Mouse (Mus musculus) midbrain, embryonic 15.5 days (tissue): ENCODE data around the gene Ccer2. TPM values are rescaled to one million over a fixed set of nuclear protein-coding genes. Genes with fewer than 3 reads are reported as not detected.
A peak's percentile ranks its signal among the peaks of the same experiment; 100 is the strongest.

Experiments used
- ATAC-seq: fragments of 200-750 bp; cut with Nextera tagmentation; replicated peaks from 2 replicates; pipeline ENCODE4 v1.8.0; 2017; ENCODE audit warnings: moderate TSS enrichment
- H3K27ac ChIP-seq: fragments of 300-500 bp; sonication (generic); 2 replicates; pipeline ENCODE4 v1.5.1; 2015; ENCODE audit warnings: mild to moderate bottlenecking, inconsistent platforms
- H3K27me3 ChIP-seq: fragments of 300-500 bp; sonication (generic); replicated peaks from 2 replicates; pipeline ENCODE4 v1.6.1; 2015; ENCODE audit warnings: inconsistent platforms
- H3K36me3 ChIP-seq: fragments of 300-500 bp; sonication (generic); replicated peaks from 2 replicates; pipeline ENCODE4 v1.6.1; 2015; ENCODE audit warnings: inconsistent platforms
- H3K4me1 ChIP-seq: fragments of 300-500 bp; sonication (generic); 2 replicates; pipeline ENCODE4 v1.6.1; 2015; ENCODE audit warnings: inconsistent platforms
- H3K4me2 ChIP-seq: fragments of 300-500 bp; sonication (generic); 2 replicates; pipeline ENCODE4 v1.6.1; 2015; ENCODE audit warnings: inconsistent platforms, mild to moderate bottlenecking, moderate library complexity
- H3K4me3 ChIP-seq: fragments of 300-500 bp; sonication (generic); 2 replicates; pipeline ENCODE4 v1.5.1; 2015; ENCODE audit warnings: mild to moderate bottlenecking, inconsistent platforms
- H3K9ac ChIP-seq: fragments of 300-500 bp; sonication (generic); 2 replicates; pipeline ENCODE4 v1.6.1; 2015; ENCODE audit warnings: mild to moderate bottlenecking, inconsistent platforms
- H3K9me3 ChIP-seq: fragments of 300-500 bp; sonication (generic); 2 replicates; pipeline ENCODE4 v1.6.1; 2016; ENCODE audit warnings: inconsistent platforms
- WGBS: fragments of 180-500 bp; shearing (Covaris S2); methylation state at CpG from one replicate; pipeline ENCODE4 v1.1.7; 2015; ENCODE audit warnings: mixed read lengths; 5-methylcytosine and 5-hydroxymethylcytosine counted together
- polyA plus RNA-seq: library from polyadenylated mRNA; unstranded; fragments of >200 nt; fragmentation: Nextera tagmentation; extraction: Ambion mirVana; gene quantifications from 2 replicates; pipeline ENCODE4 v1.2.1, GENCODE M21; 2015

Ccer2 gene
- polyA plus RNA-seq, 1 experiment from 2014 or later, result 0.50 TPM

GRCm38 (mm10) chr7:28794496-28794895, 38.5 kb downstream of the Ccer2 start:
- Histone ChIP-seq H3K4me1 (peaks cover 8% of the 10 kb centered on the region; the same call in 1 of the 2 replicates), H3K4me2 (no peak overlapping the region), H3K9me3 (no peaks in the 10 kb centered on the region), H3K27ac (no peak overlapping the region), H3K9ac (no peak overlapping the region), H3K27me3 (no peaks in the 10 kb centered on the region), H3K4me3 (no peak overlapping the region), H3K36me3 (no peaks in the 10 kb centered on the region)
- WGBS, result 76% methylated on average over 3 of the region's 3 CpGs
- ATAC-seq, result no peak

DNA sequence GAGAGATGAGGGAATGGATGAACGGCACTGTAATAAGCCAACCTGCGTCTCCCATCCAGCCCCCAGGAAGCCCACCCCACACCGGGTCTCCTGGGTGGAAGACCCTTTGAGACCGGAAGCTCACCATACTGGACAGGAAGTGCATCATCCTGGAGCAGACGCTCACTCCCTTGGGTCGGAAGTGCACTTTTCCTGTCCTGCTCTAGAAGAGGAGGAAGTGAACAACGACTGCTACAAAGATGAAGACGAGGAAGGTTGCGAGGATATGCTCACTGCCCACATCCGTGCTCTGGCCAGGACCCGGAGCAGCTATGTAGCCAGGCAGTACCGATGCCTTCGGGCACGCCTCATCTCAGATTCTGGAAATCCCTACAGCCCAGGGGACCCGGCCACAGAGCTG, 39.9 kb downstream of the Ccer2 start:
- H3K9ac ChIP-seq, result no peak overlapping the region
- H3K4me2 ChIP-seq, result 0 out of 2 replicates have a peak overlapping the region, but pooled peaks have one; percentile 46
- H3K27me3 ChIP-seq, result no peaks in the 10 kb centered on the region
- no peaks in the 10 kb centered on the region for H3K36me3 ChIP-seq
- H3K4me3 ChIP-seq, result no peak overlapping the region
- peaks cover 8% of the 10 kb centered on the region; the same call in 1 of the 2 replicates for H3K4me1 ChIP-seq
- H3K9me3 ChIP-seq, result no peaks in the 10 kb centered on the region
- no peak overlapping the region for H3K27ac ChIP-seq
- WGBS, result 84% methylated on average over 15 of the region's 15 CpGs
- no peak for ATAC-seq

- no peaks in the 10 kb centered on the region for H3K36me3 ChIP-seq
- H3K9me3 ChIP-seq, result no peaks in the 10 kb centered on the region
- peak overlapping the region; percentile 12 for H3K4me3 ChIP-seq
- peaks cover 8% of the 10 kb centered on the region; the same call in 1 of the 2 replicates for H3K4me1 ChIP-seq
- 0 out of 2 replicates have a peak overlapping the region, but pooled peaks have one; percentile 2 for H3K9ac ChIP-seq
- 15% methylated on average over 32 of the region's 32 CpGs for WGBS
- H3K27ac ChIP-seq, result no peak overlapping the region
- peak; percentile 78 for ATAC-seq
- H3K27me3 ChIP-seq, result no peaks in the 10 kb centered on the region
- peak overlapping the region; percentile 46 for H3K4me2 ChIP-seq
These were observed 40.6 kb downstream of the Ccer2 start for GRCm38 (mm10) chr7:28796562-28796975.

GRCm38 (mm10) chr7:28799994-28800393, 44.0 kb downstream of the Ccer2 start:
- Histone ChIP-seq H3K9me3 (no peaks in the 10 kb centered on the region), H3K4me1 (peaks cover 8% of the 10 kb centered on the region; the same call in 1 of the 2 replicates), H3K27me3 (no peaks in the 10 kb centered on the region), H3K27ac (no peak overlapping the region), H3K4me3 (no peak overlapping the region), H3K9ac (no peak overlapping the region), H3K4me2 (no peak overlapping the region), H3K36me3 (no peaks in the 10 kb centered on the region)
- ATAC-seq, result no peak
- 92% methylated on average over 9 of the region's 9 CpGs for WGBS

DNA sequence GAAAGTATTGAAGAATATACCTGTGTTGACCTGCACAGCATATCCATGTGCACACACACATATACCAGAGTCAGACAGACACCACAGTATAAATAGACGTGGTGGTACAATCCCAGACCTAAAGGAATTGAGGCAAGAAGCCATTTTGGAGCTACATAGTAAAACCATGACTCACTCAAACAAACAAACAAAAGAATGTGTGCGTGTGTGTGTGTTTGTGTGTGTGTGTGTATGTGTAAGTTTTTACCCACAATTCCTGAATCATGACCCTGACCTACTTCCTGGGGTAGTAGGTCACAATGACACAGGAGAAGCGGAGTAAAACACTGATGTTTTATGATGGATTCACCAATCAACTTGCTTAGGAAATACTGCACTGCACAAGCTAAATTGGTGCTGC, 45.5 kb downstream of the Ccer2 start:
- H3K4me1 ChIP-seq, result peaks cover 6% of the 10 kb centered on the region; the same call in 1 of the 2 replicates
- H3K27me3 ChIP-seq, result no peaks in the 10 kb centered on the region
- no peak overlapping the region for H3K9ac ChIP-seq
- no peak overlapping the region for H3K27ac ChIP-seq
- WGBS, result 85% methylated on average over 3 of the region's 3 CpGs
- no peaks in the 10 kb centered on the region for H3K9me3 ChIP-seq
- no peak overlapping the region for H3K4me3 ChIP-seq
- no peaks in the 10 kb centered on the region for H3K36me3 ChIP-seq
- H3K4me2 ChIP-seq, result no peak overlapping the region
- no peak for ATAC-seq

DNA sequence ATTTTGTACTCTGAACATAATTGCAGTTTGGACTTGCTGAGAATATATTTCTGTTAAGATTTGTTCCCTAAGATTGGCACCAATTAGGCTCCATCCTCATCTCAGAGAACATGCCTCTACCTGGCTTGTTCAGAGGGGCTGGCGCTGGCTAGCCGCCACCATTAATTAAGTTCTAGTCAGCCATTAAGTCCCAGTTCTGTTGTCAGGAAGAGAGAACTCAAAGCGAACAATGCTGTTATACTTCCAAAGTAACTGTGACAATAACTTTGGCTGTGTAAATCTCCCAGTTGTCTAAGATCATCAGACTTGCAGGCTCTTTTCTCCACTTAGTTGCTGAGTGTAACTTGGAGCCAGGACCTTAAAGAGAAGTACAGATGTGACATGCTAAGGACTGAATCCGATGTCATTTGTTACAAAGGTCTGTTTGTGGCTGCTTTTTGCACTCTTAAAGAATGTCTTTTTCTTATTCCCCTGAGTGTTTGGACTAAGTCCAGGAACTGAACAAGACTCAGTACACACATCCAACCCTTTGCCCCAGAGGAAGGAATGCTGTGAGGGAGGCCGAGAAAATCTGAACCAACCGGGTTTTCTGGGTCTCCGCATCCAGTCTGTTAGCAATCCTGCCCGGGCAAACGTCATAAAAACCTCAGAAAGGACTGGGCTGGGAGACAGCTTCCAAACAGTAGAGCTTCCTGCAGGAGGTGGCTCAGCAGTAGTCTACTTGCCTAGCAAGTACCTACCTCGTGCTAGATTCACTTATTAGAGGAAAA, 46.1 kb downstream of the Ccer2 start:
- H3K9me3 ChIP-seq, result no peaks in the 10 kb centered on the region
- H3K4me3 ChIP-seq, result no peak overlapping the region
- peak overlapping the region; percentile 45; the same call in 1 of the 2 replicates for H3K27ac ChIP-seq
- H3K27me3 ChIP-seq, result no peaks in the 10 kb centered on the region
- 21% methylated on average over 10 of the region's 10 CpGs for WGBS
- no peak for ATAC-seq
- no peaks in the 10 kb centered on the region for H3K36me3 ChIP-seq
- no peak overlapping the region for H3K9ac ChIP-seq
- no peak overlapping the region for H3K4me2 ChIP-seq
- no peaks in the 10 kb centered on the region; the same call in 1 of the 2 replicates for H3K4me1 ChIP-seq

GRCm38 (mm10) chr7:28802846-28803588, 47.0 kb downstream of the Ccer2 start:
- Histone ChIP-seq H3K27me3 (no peaks in the 10 kb centered on the region), H3K9ac (no peak overlapping the region), H3K4me1 (peaks cover 6% of the 10 kb centered on the region), H3K27ac (peak overlapping the region; percentile 45), H3K9me3 (no peaks in the 10 kb centered on the region), H3K4me2 (no peak overlapping the region), H3K36me3 (no peaks in the 10 kb centered on the region), H3K4me3 (no peak overlapping the region)
- ATAC-seq, result no peak
- WGBS, result 9% methylated on average over 10 of the region's 10 CpGs

DNA sequence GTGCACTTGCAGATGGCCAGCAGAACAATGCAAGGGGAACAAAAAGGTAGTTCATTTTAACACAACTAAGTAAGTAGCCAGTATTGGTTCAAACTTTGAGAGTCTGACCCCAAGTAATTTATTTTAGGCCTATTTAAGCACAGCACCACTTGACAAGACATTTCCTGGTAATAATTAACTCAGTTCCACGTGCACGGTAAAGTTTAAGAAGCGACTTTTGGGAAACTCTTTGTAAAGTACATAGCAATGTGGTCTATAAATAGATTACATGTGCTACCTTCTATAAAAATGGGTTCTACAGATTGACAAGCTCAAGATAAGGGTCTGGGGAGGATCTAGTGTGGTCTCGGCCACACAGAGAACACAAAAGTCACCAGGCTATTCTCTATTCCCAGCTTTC, 47.8 kb downstream of the Ccer2 start:
- H3K27ac ChIP-seq, result no peak overlapping the region
- 75% methylated on average over 4 of the region's 4 CpGs for WGBS
- H3K4me2 ChIP-seq, result no peak overlapping the region
- H3K36me3 ChIP-seq, result no peaks in the 10 kb centered on the region
- no peaks in the 10 kb centered on the region for H3K27me3 ChIP-seq
- H3K4me1 ChIP-seq, result peaks cover 9% of the 10 kb centered on the region
- no peak overlapping the region for H3K4me3 ChIP-seq
- ATAC-seq, result no peak
- H3K9me3 ChIP-seq, result no peaks in the 10 kb centered on the region
- H3K9ac ChIP-seq, result no peak overlapping the region

GRCm38 (mm10) chr7:28806869-28807268, 50.9 kb downstream of the Ccer2 start:
- Histone ChIP-seq H3K4me1 (peaks cover 16% of the 10 kb centered on the region), H3K27me3 (no peaks in the 10 kb centered on the region), H3K4me3 (no peak overlapping the region), H3K4me2 (no peak overlapping the region), H3K27ac (no peak overlapping the region), H3K36me3 (no peaks in the 10 kb centered on the region), H3K9me3 (no peaks in the 10 kb centered on the region), H3K9ac (no peak overlapping the region)
- ATAC-seq, result no peak
- 83% methylated on average over 4 of the region's 4 CpGs for WGBS

DNA sequence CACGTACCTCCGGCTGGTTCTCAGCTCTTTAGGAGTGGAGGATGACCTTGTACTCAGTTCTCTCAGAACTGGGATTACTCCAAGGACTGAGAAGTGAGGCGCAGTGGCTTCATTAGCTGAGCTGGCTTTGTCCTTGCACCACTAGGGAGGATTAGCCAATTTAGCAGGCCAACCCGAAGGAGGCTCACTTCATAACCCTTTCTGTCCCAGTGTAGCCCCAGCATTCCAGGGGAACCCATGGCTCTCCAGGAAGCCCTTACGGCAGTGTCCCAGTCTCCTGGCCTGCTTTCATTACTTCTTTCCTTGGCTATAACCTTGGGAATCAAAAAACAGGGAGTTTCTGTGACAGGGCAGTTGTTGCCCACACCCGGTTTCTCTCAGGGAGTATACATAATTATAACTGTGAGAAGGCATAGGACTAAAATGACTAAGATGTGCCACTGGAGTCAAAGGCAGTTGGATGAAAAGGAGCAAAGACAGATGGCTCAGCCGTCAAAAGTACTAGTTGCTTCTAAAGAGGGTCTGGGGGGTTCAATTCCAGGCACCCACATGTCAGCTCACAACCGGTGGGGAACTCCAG, 51.8 kb downstream of the Ccer2 start:
- Histone ChIP-seq H3K4me1 (peaks cover 25% of the 10 kb centered on the region), H3K27me3 (no peaks in the 10 kb centered on the region), H3K9ac (peak overlapping the region; percentile 82), H3K9me3 (no peaks in the 10 kb centered on the region), H3K27ac (peak overlapping the region; percentile 99), H3K4me2 (peak overlapping the region; percentile 98), H3K4me3 (peak overlapping the region; percentile 75), H3K36me3 (no peaks in the 10 kb centered on the region)
- ATAC-seq, result no peak
- 18% methylated on average over 8 of the region's 8 CpGs for WGBS

DNA sequence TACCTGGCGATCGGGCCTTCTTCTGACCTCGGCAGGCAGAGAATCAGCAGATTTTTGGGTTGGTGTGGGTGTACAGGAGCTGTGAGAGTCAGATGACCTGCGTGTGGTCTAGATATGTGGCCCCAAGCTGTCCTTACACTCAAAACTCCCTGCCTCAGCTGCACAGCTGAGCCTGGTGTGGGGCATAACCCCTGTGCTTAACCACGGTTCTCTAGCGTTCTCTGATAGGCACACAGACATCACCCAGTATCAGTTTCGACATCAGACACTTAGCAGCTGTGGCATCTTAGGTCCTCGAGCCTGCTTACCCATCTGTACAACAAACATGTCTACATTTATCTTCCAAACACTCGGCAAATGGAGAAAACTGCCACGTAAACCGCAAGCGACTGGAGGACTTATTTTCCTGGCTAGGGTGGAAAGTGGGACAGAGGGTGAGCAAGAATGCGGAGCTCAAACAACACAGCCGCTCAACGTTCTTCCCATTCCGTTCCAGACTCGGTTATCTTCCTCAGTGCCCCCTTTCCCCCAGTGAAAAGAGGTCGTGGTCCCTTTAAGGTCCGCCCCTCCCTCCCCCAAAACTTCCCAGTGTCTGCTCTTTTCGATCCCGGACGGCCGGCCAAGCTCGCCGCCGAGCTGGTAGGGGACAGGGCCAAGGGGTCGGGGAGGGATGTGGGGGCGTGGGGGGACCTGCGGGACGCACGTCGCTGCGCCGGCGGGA, 52.4 kb downstream of the Ccer2 start, which contains the start of gene Hnrnpl:
Gene Hnrnpl (plus strand): TSS at position 321 of the 721 bp plus-strand sequence.
- peak within 1 kb of the TSS; percentile 98 for H3K4me2 ChIP-seq
- peaks cover 32% of the 10 kb centered on the region for H3K4me1 ChIP-seq
- H3K36me3 ChIP-seq, result peaks cover 2% of the 10 kb centered on the region
- 1% methylated on average over 35 of the region's 35 CpGs for WGBS
- H3K27me3 ChIP-seq, result no peaks in the 10 kb centered on the region
- peak within 1 kb of the TSS; percentile 82 for H3K9ac ChIP-seq
- H3K4me3 ChIP-seq, result peak within 1 kb of the TSS; percentile 75
- peak; percentile 0; the same call in 1 of the 2 replicates for ATAC-seq
- peak within 1 kb of the TSS; percentile 99 for H3K27ac ChIP-seq
- H3K9me3 ChIP-seq, result no peaks in the 10 kb centered on the region
